Mouse (Mus musculus) kidney, adult 18-20 months (tissue): ENCODE measurements around the gene Adamtsl2.

Source experiments
- DNase-seq: peaks from one replicate; pipeline ENCODE4 v3.0.0; 2021

Gene Adamtsl2

DNA sequence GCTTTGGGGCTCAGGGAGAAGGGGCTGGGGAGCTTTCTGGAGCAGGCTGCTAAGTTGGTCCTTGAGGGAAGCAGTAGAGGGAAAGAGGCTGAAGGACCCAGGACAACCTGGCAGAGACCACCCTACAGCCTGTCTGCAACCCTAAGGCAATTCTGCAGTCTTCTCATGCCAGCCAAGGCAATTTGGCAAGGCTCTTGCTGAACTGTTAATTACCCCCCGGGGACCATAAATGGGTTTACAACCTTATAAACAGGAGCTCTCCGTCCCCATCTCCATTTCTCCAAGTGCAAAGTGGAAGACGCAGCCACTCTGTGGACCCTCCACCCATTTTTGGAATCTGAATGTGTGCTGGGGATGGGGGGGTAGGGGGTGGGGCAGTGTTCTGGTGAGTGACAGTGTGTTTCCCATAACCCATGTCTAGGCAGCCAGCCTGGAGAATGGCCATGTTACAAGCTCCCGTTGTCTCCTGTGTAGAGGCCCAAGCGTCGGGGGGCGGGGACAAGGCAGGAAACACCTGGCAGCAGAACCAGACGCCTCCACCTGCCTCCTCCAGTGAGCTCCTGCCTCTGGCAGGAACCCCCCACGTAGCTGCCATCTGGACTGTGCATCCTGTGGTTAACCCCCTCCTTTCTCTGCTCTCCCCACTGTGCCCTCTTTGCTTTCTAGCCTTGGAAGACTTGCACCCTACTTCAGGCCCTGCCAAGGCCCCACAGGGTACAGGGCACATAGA lies 42.6 kb downstream of the Adamtsl2 start:
- DNase-seq, result peak; percentile 10

DNA sequence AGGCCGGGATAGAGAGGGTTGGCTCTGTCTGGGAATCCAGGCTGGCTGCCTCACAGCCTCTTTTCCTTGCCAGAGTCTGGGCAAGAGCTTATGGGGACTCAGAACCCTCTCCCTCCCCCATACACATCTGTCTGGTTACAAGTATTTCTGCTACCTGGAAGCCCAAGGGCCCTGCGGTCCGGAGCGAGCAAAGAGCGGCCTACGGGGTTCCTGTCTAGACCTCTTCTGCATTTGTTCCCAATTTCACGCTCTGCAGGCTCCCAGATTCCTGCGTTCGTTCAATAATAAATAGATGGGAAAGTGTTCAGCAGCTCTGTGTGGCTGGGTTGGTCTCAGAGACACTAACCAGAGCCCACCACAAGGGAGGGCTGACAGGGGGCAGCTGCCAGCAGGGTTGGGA lies 43.4 kb downstream of the Adamtsl2 start:
- no peak for DNase-seq

DNA sequence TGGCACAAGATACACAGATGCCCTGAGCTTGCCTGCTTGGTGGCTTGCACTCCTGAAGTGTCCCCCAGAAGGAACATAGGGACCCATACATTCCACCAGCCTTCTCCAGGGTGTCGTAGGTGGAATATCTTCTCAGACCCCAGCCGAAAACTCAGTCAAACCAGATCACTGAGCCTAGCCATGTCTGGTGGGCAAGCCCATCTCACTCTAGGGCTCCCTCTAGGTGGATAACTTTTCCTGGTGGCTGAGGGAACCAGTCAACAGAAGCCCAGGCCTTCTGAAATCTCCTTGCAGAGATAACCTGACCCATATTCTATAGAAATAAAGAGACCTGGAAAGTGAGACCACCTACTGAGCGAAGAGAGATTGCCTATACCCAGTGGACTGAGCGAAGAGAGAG lies 43.9 kb downstream of the Adamtsl2 start:
- no peak for DNase-seq

DNA sequence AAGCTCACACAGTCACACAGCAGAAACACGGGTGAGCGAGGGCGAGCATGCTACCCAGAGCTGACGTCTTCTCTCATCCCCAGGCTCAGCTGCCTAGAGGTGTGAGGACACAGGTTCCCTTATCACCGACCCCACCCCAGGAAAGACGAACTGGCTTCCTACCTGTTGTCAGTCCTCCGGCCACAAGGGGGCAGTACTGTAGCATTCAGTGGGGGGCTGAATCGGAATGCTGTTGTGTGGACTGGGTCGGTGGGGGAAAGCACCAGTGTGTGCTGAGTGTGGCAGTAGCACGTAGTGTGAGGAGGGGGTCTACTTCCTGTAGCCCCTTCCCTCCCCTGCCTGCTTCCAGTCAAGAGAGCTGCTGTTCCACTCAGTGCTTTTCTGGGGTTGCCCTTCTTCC lies 46.8 kb downstream of the Adamtsl2 start:
- DNase-seq, result peak; percentile 66

DNA sequence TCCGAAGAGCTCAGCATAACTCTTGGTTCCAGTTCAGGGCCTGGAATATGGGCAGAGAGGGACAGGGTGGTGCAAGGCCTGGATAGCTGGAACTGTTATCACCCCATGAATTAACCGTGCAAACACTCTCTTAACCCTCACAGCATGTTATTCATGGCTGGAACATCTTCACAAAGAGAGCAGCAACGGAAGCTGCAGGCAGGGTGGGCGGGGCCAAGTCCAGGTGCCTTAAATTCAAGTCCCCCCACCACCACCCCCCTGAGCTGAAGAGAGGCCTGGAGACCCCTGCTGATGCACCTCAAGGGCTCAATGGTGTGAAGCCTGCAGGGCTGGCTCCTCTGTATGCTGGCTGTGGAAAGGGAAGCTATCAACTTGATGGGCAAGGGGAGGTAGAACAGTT lies 47.3 kb downstream of the Adamtsl2 start:
- no peak for DNase-seq

DNA sequence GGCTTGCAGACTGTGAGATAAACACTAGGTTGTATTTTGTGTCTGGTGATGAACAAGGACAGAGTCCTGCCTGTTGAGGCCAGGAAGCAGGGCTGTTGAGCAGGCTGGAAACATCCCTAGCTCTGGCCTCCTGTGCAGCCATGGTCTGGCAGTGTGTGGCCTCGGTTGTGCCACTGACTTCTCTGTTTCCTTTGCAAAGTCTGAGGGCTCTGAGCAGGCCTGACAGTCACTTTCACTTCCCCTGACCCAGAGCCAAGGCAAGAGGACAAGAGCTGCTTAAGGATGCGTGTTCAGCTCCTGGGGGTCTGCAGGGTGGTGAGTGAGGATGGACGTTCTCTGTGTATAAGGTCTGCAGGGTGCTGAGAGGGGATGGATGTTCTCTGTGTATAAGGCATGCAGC lies 49.8 kb downstream of the Adamtsl2 start:
- DNase-seq, result no peak

DNA sequence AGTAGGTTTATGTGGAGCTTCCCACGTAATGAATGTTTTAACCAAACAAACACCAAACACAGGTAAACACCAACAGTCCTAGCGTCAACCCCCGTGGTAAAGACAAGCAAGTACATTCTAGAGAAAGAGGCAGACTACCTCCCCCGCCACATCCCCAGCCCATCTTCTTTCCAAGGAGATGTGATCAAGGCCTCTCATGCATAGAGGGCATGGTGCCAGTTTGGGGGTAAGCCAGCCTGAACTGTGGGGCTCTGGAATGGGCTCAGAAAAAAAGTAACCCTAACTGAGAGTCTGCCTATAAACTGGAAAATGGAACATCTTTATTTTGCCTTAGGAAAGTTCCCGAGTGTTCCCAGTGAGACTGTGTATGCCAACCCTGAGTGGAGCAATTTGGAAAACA lies 56.8 kb downstream of the Adamtsl2 start:
- DNase-seq, result no peak

DNA sequence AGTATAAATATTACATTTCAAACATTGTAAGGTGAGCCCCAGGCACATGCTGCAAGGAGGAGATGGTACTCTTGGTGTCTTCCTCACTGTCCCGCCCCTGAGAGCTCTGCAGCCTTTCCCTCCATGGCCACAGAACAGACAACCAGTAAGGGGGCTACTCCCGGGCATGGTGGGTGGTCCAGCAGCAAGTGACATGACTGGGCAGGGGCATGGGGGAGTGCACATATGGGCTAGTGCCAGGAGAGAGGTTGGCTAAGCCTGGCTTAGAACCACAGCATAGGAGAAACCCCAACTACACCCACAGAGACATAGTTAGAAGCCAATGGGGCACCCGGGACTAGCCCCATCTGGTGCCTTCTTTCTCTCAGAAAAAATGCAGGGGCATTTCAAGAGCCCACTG lies 57.2 kb downstream of the Adamtsl2 start:
- no peak for DNase-seq

DNA sequence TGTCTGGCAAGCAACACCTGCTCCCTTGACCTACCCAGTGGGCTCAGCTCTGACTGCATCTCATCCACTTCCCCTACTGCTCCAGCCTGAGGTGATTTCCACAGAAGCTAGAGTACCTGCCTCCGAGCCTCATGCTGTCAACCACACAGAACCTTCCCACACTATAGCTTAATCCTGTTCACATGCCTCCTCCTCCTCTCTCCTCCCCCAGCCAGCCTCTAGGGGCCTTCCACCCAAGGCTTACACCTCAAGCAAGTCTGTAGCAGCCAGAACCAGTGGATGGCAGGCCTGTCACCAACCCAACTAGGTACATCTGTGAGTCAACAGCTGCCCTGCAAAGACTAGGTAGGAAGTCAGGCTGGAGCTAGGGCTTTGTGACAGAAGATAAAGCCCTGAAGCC lies 57.6 kb downstream of the Adamtsl2 start:
- DNase-seq, result no peak

DNA sequence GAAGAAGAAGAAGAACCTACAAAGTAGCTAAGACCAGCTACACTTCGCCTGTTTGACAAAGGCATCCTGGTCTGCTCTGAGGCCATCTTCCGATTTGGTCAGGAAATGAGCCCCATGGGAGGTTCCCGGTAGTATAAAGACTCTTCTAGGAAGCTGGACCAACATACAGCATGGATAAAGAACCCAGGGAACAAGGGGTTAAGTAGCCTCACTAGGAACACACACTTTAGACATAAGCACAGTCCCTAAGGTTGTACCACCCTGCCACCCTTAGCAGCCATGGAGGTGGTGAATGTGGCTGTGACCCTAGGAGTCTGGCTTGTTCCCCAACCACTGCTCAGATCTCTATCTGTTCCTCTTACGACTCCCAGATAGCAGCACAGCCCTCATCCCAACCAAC lies 59.2 kb downstream of the Adamtsl2 start:
- DNase-seq, result no peak

DNA sequence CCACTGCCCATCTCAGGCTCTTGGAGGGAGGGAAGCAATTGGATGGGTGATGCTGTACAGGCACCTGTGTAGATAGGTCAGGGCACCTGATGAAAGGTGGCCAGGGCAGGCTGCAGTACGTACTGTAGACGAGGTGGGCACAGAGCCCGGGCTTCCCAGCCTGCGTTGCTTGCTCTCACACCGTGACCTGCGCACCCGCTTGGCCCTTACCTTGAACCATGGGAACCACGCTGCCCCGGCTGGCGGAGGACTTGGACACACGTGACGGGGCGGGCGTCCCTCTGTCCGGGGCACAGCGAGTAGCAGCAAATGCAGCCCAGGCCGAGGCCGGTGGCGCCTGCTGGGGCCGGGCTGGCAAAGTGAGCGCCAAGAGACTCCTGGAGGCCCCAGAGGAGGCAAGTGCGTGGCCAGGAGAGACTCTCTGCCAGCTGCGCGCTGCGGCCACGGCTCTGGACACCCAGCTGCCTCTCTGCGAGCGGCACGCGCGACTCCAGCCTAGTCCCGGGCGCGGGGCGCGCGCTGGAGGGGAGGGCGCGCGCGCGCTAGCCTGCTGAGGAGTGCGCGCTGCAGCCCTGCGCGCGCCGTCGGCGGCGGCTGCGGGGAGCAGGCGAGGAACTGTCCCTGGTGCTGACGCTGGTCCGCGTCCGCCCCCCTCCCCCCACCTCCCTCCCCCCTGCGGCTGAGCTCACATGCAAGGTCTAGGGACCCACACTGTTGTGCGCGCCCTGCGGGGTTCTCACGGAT lies 62.9 kb downstream of the Adamtsl2 start, which contains the start of gene Fam163b:
Fam163b (minus strand) TSS at position 542 of the 744 bp plus-strand sequence.
- peak; percentile 37 for DNase-seq

DNA sequence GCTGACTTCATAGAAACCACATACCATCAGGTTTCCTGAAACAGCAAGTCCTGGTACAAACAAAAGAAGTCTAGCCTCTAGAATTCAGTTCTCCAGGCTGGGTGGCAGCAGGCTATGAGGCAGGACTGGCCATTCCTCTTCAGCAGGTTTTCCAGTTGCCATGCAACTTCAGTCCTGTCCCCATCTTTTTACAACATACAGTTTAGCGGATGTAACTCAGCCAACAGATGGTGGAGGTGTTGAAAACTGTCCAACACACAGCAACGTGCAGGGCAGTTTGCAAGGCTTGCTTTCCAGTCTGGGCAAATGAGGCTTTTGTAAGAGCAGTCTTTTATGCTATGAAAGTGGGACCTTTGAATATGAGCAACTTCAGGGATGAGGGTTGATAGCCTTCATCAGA lies 65.8 kb downstream of the Adamtsl2 start:
- DNase-seq, result no peak

DNA sequence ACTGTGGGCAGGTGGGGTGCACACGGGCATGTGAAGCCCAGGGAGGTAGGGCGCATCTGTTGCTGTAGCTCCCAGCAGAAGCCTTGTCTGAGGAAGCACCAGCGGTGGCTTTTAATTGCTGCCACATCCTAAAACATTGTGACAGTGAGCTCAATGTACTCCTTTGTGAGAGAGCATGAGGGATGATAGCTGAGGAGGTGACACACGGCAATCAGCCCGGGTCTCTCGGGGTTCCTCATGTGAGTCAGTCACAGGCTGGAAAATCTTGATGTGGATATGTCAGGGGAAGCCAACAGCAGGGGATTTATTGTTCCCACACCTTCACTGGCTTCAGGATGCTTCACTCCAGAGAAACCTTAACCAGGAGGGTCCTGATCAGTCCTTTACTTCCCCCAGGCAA lies 67.7 kb downstream of the Adamtsl2 start:
- DNase-seq, result no peak

DNA sequence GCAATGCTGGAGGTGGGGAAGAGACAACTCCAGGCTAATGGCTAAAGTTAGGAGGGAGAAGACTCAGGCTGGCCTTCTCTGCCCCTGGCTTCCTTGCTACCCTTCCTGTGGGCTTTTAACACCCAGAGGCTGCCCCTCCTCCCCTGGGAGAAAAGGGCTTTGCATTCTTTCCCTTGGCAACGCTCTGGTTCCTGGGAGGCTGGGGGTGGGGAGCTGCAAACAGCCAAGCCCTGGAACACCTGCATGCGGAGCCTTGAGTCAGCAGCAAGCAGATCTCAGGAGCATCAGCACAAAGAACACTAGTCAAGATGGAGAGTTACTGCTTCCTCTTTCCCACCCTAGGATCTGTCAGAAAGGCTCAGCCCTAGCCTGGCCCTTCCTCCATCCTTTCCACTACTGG lies 70.3 kb downstream of the Adamtsl2 start:
- DNase-seq, result no peak

DNA sequence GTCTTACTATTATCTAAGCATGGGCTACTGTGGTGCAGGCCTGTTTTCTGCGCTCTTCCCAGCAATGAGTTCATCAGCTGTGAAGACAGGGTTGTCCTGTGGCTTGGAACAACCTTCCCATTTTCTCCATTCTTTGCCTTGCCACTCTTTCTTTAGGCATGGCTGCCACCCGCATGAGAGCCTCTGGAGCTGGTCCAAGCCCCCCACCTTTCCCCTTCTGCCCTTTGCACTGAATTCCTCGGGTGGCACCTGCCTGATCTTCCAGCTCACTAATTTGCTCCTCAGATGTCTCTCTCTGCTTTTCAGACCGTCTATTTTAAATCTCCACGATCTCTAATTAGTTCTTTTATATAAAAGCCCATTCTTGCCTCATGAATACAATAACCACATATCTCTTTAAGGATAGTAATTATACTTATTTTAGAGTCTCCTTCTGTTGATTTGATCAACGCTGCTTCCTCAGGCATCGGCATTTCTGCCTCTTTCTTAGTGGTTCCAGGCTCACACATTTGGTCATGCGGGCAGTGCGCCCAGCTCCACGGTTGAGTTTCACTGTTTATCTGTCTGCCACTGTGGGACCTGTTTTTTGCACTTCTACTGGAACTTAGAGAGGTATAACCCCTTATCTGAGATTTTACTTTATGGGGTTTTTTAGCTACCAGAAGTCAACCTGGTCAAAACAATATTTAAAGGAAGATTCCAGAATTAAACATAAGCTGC lies 75.4 kb downstream of the Adamtsl2 start:
- DNase-seq, result peak; percentile 68

DNA sequence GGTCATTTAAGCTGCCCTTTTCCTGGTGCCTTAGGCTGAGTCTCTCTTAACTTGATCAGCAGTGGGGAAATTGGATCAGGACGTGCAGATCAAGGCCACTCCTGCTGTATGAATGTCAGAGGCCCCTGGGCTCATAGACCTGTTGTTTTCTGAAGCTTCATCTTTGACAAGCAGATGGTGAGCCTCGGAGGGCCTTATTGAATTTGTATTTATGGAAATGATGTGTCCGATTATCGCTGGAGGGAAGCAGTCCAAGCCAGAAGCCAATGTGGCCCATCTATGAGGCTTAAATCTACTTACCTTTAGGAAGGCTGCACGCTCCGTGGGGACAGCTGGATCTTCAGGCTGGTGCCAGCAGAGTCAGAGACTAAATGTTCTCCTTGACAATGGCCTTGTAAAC lies 77.4 kb downstream of the Adamtsl2 start:
- DNase-seq, result no peak
